Mouse (Mus musculus) hindbrain, embryonic 12.5 days (tissue): Measurements from ENCODE around the gene Ppme1. TPM values are rescaled to one million over a fixed set of nuclear protein-coding genes. Genes with fewer than 3 reads are reported as not detected.

Experiments used
- ATAC-seq: fragments of 200-750 bp; cut with Nextera tagmentation; 2 replicates; pipeline ENCODE4 v1.8.0; 2017; ENCODE audit warnings: moderate TSS enrichment; ENCODE audit not compliant: low FRiP score
- H3K27ac ChIP-seq: fragments of 300-500 bp; sonication (generic); 2 replicates; pipeline ENCODE4 v1.5.1; 2016; ENCODE audit warnings: mild to moderate bottlenecking
- H3K27me3 ChIP-seq: fragments of 300-500 bp; sonication (generic); 2 replicates; pipeline ENCODE4 v1.6.1; 2016; ENCODE audit warnings: mild to moderate bottlenecking
- H3K36me3 ChIP-seq: fragments of 300-500 bp; sonication (generic); 2 replicates; pipeline ENCODE4 v1.6.1; 2016; ENCODE audit warnings: mild to moderate bottlenecking
- H3K4me1 ChIP-seq: fragments of 300-500 bp; sonication (generic); 2 replicates; pipeline ENCODE4 v1.6.1; 2016
- H3K4me2 ChIP-seq: fragments of 300-500 bp; sonication (generic); replicated peaks from 2 replicates; pipeline ENCODE4 v1.6.1; 2016; ENCODE audit warnings: mild to moderate bottlenecking
- H3K4me3 ChIP-seq: fragments of 300-500 bp; sonication (generic); 2 replicates; pipeline ENCODE4 v1.5.1; 2016; ENCODE audit warnings: mild to moderate bottlenecking
- H3K9ac ChIP-seq: fragments of 300-500 bp; sonication (generic); 2 replicates; pipeline ENCODE4 v1.6.1; 2016; ENCODE audit warnings: mild to moderate bottlenecking, moderate library complexity
- H3K9me3 ChIP-seq: fragments of 300-500 bp; sonication (generic); replicated peaks from 2 replicates; pipeline ENCODE4 v1.6.1; 2016; ENCODE audit warnings: mild to moderate bottlenecking
- WGBS: fragments of 180-500 bp; shearing (Covaris S2); methylation state at CpG from one replicate; pipeline ENCODE4 v1.1.7; 2016; 5-methylcytosine and 5-hydroxymethylcytosine counted together
- polyA plus RNA-seq: library from polyadenylated mRNA; unstranded; fragments of >200 nt; fragmentation: Nextera tagmentation; extraction: Ambion mirVana; gene quantifications from 2 replicates; pipeline ENCODE4 v1.2.1, GENCODE M21; 2016

The Ppme1 gene
- polyA plus RNA-seq, 1 experiment from 2014 or later = 102 TPM

GRCm38 (mm10) chr7:100317534-100317933, 54.6 kb downstream of the Ppme1 start:
- no peaks in the 10 kb centered on the region for H3K27me3 ChIP-seq
- no peak overlapping the region for H3K27ac ChIP-seq
- no peaks in the 10 kb centered on the region for H3K9me3 ChIP-seq
- ATAC-seq = no peak
- peaks cover 2% of the 10 kb centered on the region; the same call in 1 of the 2 replicates for H3K36me3 ChIP-seq
- no peak overlapping the region for H3K4me2 ChIP-seq
- no peaks in the 10 kb centered on the region for H3K4me1 ChIP-seq
- no peak overlapping the region for H3K9ac ChIP-seq
- no peak overlapping the region for H3K4me3 ChIP-seq
- 97% methylated on average over 5 of the region's 5 CpGs for WGBS

GRCm38 (mm10) chr7:100316924-100317323, 55.2 kb downstream of the Ppme1 start:
- 95% methylated on average over 8 of the region's 8 CpGs for WGBS

GRCm38 (mm10) chr7:100312716-100313115, 59.4 kb downstream of the Ppme1 start:
- no peak for ATAC-seq
- 88% methylated on average over 4 of the region's 4 CpGs for WGBS
- Histone ChIP-seq H3K4me1 (peaks cover 36% of the 10 kb centered on the region), H3K4me3 (no peak overlapping the region), H3K9ac (no peak overlapping the region), H3K27me3 (no peaks in the 10 kb centered on the region), H3K4me2 (no peak overlapping the region), H3K9me3 (no peaks in the 10 kb centered on the region), H3K27ac (no peak overlapping the region), H3K36me3 (0 out of 2 replicates have a peak, but pooled peaks cover 3% of the 10 kb centered on the region)

More at GRCm38 (mm10) chr7:100316924-100317323, 55.2 kb downstream of the Ppme1 start:
- Histone ChIP-seq H3K27ac (no peak overlapping the region), H3K4me3 (no peak overlapping the region), H3K27me3 (no peaks in the 10 kb centered on the region), H3K9ac (no peak overlapping the region), H3K36me3 (peaks cover 2% of the 10 kb centered on the region; the same call in 1 of the 2 replicates), H3K4me2 (no peak overlapping the region), H3K9me3 (no peaks in the 10 kb centered on the region), H3K4me1 (no peaks in the 10 kb centered on the region)
- ATAC-seq = no peak

GRCm38 (mm10) chr7:100310290-100310689, 61.8 kb downstream of the Ppme1 start:
- peaks cover 41% of the 10 kb centered on the region for H3K4me1 ChIP-seq
- 0 out of 2 replicates have a peak overlapping the region, but pooled peaks have one; percentile 2 for H3K9ac ChIP-seq
- 73% methylated on average over 12 of the region's 12 CpGs for WGBS
- H3K27me3 ChIP-seq = no peaks in the 10 kb centered on the region
- H3K36me3 ChIP-seq = 0 out of 2 replicates have a peak, but pooled peaks cover 3% of the 10 kb centered on the region
- H3K4me3 ChIP-seq = no peak overlapping the region
- H3K27ac ChIP-seq = peak overlapping the region; percentile 82; the same call in 1 of the 2 replicates
- H3K9me3 ChIP-seq = no peaks in the 10 kb centered on the region
- ATAC-seq = no peak
- no peak overlapping the region for H3K4me2 ChIP-seq

GRCm38 (mm10) chr7:100309679-100310078, 62.4 kb downstream of the Ppme1 start:
- no peak overlapping the region for H3K9ac ChIP-seq
- WGBS = 38% methylated on average over 6 of the region's 6 CpGs
- 0 out of 2 replicates have a peak, but pooled peaks have one; percentile 8 for ATAC-seq

GRCm38 (mm10) chr7:100309216-100309615, 62.9 kb downstream of the Ppme1 start:
- WGBS = 44% methylated on average over 1 of the region's 1 CpGs
- H3K9ac ChIP-seq = no peak overlapping the region
- H3K4me3 ChIP-seq = no peak overlapping the region
- H3K4me2 ChIP-seq = no peak overlapping the region
- H3K4me1 ChIP-seq = peaks cover 41% of the 10 kb centered on the region
- 0 out of 2 replicates have a peak, but pooled peaks have one; percentile 35 for ATAC-seq
- H3K27me3 ChIP-seq = no peaks in the 10 kb centered on the region
- H3K9me3 ChIP-seq = no peaks in the 10 kb centered on the region
- H3K27ac ChIP-seq = peak overlapping the region; percentile 82
- 0 out of 2 replicates have a peak, but pooled peaks cover 3% of the 10 kb centered on the region for H3K36me3 ChIP-seq

More at GRCm38 (mm10) chr7:100309679-100310078, 62.4 kb downstream of the Ppme1 start:
- peaks cover 41% of the 10 kb centered on the region for H3K4me1 ChIP-seq
- no peak overlapping the region for H3K4me3 ChIP-seq
- 0 out of 2 replicates have a peak, but pooled peaks cover 3% of the 10 kb centered on the region for H3K36me3 ChIP-seq
- H3K4me2 ChIP-seq = 0 out of 2 replicates have a peak overlapping the region, but pooled peaks have one; percentile 8
- no peaks in the 10 kb centered on the region for H3K9me3 ChIP-seq
- H3K27ac ChIP-seq = peak overlapping the region; percentile 82
- H3K27me3 ChIP-seq = no peaks in the 10 kb centered on the region

- H3K9ac ChIP-seq = no peak overlapping the region
- WGBS = 56% methylated on average over 6 of the region's 6 CpGs
- ATAC-seq = peak; percentile 83
- no peaks in the 10 kb centered on the region for H3K9me3 ChIP-seq
- H3K36me3 ChIP-seq = 0 out of 2 replicates have a peak, but pooled peaks cover 3% of the 10 kb centered on the region
- H3K27ac ChIP-seq = peak overlapping the region; percentile 82
- no peak overlapping the region for H3K4me2 ChIP-seq
- H3K27me3 ChIP-seq = no peaks in the 10 kb centered on the region
- H3K4me1 ChIP-seq = peaks cover 41% of the 10 kb centered on the region
- no peak overlapping the region for H3K4me3 ChIP-seq
These were observed 64.0 kb downstream of the Ppme1 start for GRCm38 (mm10) chr7:100307872-100308653.

GRCm38 (mm10) chr7:100305894-100306293, 66.2 kb downstream of the Ppme1 start:
- Histone ChIP-seq H3K4me3 (no peak overlapping the region), H3K4me1 (peaks cover 36% of the 10 kb centered on the region), H3K9ac (no peak overlapping the region), H3K27ac (no peak overlapping the region), H3K36me3 (no peaks in the 10 kb centered on the region), H3K9me3 (no peaks in the 10 kb centered on the region), H3K27me3 (no peaks in the 10 kb centered on the region), H3K4me2 (no peak overlapping the region)
- WGBS = 91% methylated on average over 9 of the region's 9 CpGs
- no peak for ATAC-seq

- no peak overlapping the region for H3K9ac ChIP-seq
- 77% methylated on average over 4 of the region's 4 CpGs for WGBS
- H3K27ac ChIP-seq = no peak overlapping the region
- peaks cover 6% of the 10 kb centered on the region for H3K4me1 ChIP-seq
- H3K4me2 ChIP-seq = no peak overlapping the region
- H3K36me3 ChIP-seq = no peaks in the 10 kb centered on the region
- ATAC-seq = no peak
- no peak overlapping the region for H3K4me3 ChIP-seq
- no peaks in the 10 kb centered on the region for H3K9me3 ChIP-seq
- no peaks in the 10 kb centered on the region for H3K27me3 ChIP-seq
These were observed 69.8 kb downstream of the Ppme1 start for GRCm38 (mm10) chr7:100302316-100302715.

GRCm38 (mm10) chr7:100301390-100301789, 70.7 kb downstream of the Ppme1 start:
- Histone ChIP-seq H3K9me3 (no peaks in the 10 kb centered on the region), H3K27me3 (no peaks in the 10 kb centered on the region), H3K4me2 (no peak overlapping the region), H3K36me3 (no peaks in the 10 kb centered on the region), H3K4me3 (no peak overlapping the region), H3K9ac (no peak overlapping the region), H3K27ac (no peak overlapping the region), H3K4me1 (0 out of 2 replicates have a peak, but pooled peaks cover 5% of the 10 kb centered on the region)
- ATAC-seq = no peak
- 77% methylated on average over 3 of the region's 3 CpGs for WGBS

- no peak overlapping the region for H3K4me3 ChIP-seq
- ATAC-seq = no peak
- 78% methylated on average over 14 of the region's 14 CpGs for WGBS
- 0 out of 2 replicates have a peak, but pooled peaks cover 5% of the 10 kb centered on the region for H3K4me1 ChIP-seq
- no peak overlapping the region for H3K9ac ChIP-seq
- H3K36me3 ChIP-seq = no peaks in the 10 kb centered on the region
- no peaks in the 10 kb centered on the region for H3K27me3 ChIP-seq
- no peaks in the 10 kb centered on the region for H3K9me3 ChIP-seq
- H3K27ac ChIP-seq = no peak overlapping the region
- no peak overlapping the region for H3K4me2 ChIP-seq
These were observed 73.1 kb downstream of the Ppme1 start for GRCm38 (mm10) chr7:100298861-100299510.

GRCm38 (mm10) chr7:100296699-100297098, 75.4 kb downstream of the Ppme1 start:
- H3K27me3 ChIP-seq = 0 out of 2 replicates have a peak, but pooled peaks cover 4% of the 10 kb centered on the region
- no peak overlapping the region for H3K27ac ChIP-seq
- no peaks in the 10 kb centered on the region for H3K36me3 ChIP-seq
- H3K9ac ChIP-seq = no peak overlapping the region
- no peak overlapping the region for H3K4me2 ChIP-seq
- H3K9me3 ChIP-seq = no peaks in the 10 kb centered on the region
- no peak for ATAC-seq
- H3K4me1 ChIP-seq = 0 out of 2 replicates have a peak, but pooled peaks cover 5% of the 10 kb centered on the region
- H3K4me3 ChIP-seq = no peak overlapping the region
- WGBS = 80% methylated on average over 6 of the region's 6 CpGs
